Mouse (Mus musculus): ENCODE results near the gene Rpl10. TPM values are rescaled to one million over a fixed set of nuclear protein-coding genes. Genes with fewer than 3 reads are reported as not detected.

Gene Rpl10
- polyA plus RNA-seq, 1 experiment from 2014 or later: 846 TPM

Small RNAs within 50 kb of the gene (microRNA-seq; reads per million reads assigned to microRNA genes)
- gene Mir7091: 0.56 reads per million
- not detected for gene Mir7092

Other genes starting within 250 kb of the Rpl10 start
- gene Irak1, start 246.9 kb upstream of the Rpl10 start, polyA plus RNA-seq (2015; fragmentation: Nextera tagmentation; extraction: Ambion mirVana): 61.6 and 67.9 TPM in 2 replicates
- not detected in 2 replicates for gene Opn1mw, start 143.3 kb upstream of the Rpl10 start, polyA plus RNA-seq (2015; fragmentation: Nextera tagmentation; extraction: Ambion mirVana)
- gene Mecp2, start 135.4 kb upstream of the Rpl10 start, polyA plus RNA-seq (2015; fragmentation: Nextera tagmentation; extraction: Ambion mirVana): 13.1 and 15.1 TPM in 2 replicates
- gene Tex28, start 103.0 kb upstream of the Rpl10 start, polyA plus RNA-seq (2015; fragmentation: Nextera tagmentation; extraction: Ambion mirVana): not detected in 2 replicates
- gene Tktl1, start 93.6 kb upstream of the Rpl10 start, polyA plus RNA-seq (2015; fragmentation: Nextera tagmentation; extraction: Ambion mirVana): not detected in 2 replicates
- 361 and 366 TPM in 2 replicates for gene Flna, start 21.0 kb upstream of the Rpl10 start, polyA plus RNA-seq (2015; fragmentation: Nextera tagmentation; extraction: Ambion mirVana)
- gene Emd, start 16.1 kb upstream of the Rpl10 start, polyA plus RNA-seq (2015; fragmentation: Nextera tagmentation; extraction: Ambion mirVana): 23.2 and 24.7 TPM in 2 replicates
- gene Taz, start 11.1 kb downstream of the Rpl10 start, polyA plus RNA-seq (2015; fragmentation: Nextera tagmentation; extraction: Ambion mirVana): 78.8 and 83.8 TPM in 2 replicates
- gene Dnase1l1, start 11.5 kb downstream of the Rpl10 start, polyA plus RNA-seq (2015; fragmentation: Nextera tagmentation; extraction: Ambion mirVana): 11.2 and 15.8 TPM in 2 replicates
- 134 and 138 TPM in 2 replicates for gene Atp6ap1, start 26.3 kb downstream of the Rpl10 start, polyA plus RNA-seq (2015; fragmentation: Nextera tagmentation; extraction: Ambion mirVana)
- gene Gdi1, start 34.2 kb downstream of the Rpl10 start, polyA plus RNA-seq (2015; fragmentation: Nextera tagmentation; extraction: Ambion mirVana): 154 and 193 TPM in 2 replicates
- gene Fam50a, start 42.2 kb downstream of the Rpl10 start, polyA plus RNA-seq (2015; fragmentation: Nextera tagmentation; extraction: Ambion mirVana): 63.2 and 63.9 TPM in 2 replicates
- 8.8 and 9.8 TPM in 2 replicates for gene Plxna3, start 58.3 kb downstream of the Rpl10 start, polyA plus RNA-seq (2015; fragmentation: Nextera tagmentation; extraction: Ambion mirVana)
- 104 and 119 TPM in 2 replicates for gene Lage3, start 82.8 kb downstream of the Rpl10 start, polyA plus RNA-seq (2015; fragmentation: Nextera tagmentation; extraction: Ambion mirVana)
- 83.2 and 84.1 TPM in 2 replicates for gene Ubl4a, start 102.4 kb downstream of the Rpl10 start, polyA plus RNA-seq (2015; fragmentation: Nextera tagmentation; extraction: Ambion mirVana)
- gene Slc10a3, start 102.5 kb downstream of the Rpl10 start, polyA plus RNA-seq (2015; fragmentation: Nextera tagmentation; extraction: Ambion mirVana): 21.0 and 21.1 TPM in 2 replicates
- gene Fam3a, start 122.5 kb downstream of the Rpl10 start, polyA plus RNA-seq (2015; fragmentation: Nextera tagmentation; extraction: Ambion mirVana): 39.6 and 46.7 TPM in 2 replicates
- 18.5 and 18.6 TPM in 2 replicates for gene Ikbkg, start 122.5 kb downstream of the Rpl10 start, polyA plus RNA-seq (2015; fragmentation: Nextera tagmentation; extraction: Ambion mirVana)
- gene G6pdx, start 158.4 kb downstream of the Rpl10 start, polyA plus RNA-seq (2015; fragmentation: Nextera tagmentation; extraction: Ambion mirVana): 46.8 and 51.5 TPM in 2 replicates
- gene Gm6880, start 210.6 kb downstream of the Rpl10 start, polyA plus RNA-seq (2015; fragmentation: Nextera tagmentation; extraction: Ambion mirVana): not detected in 2 replicates